Mouse (Mus musculus) lung, adult 2 months (tissue): ENCODE data around the gene Trim10. TPM values are rescaled to one million over a fixed set of nuclear protein-coding genes. Genes with fewer than 3 reads are reported as not detected.

Experiments used
- DNase-seq: peaks from one replicate; pipeline ENCODE4 v3.0.0; 2022
- H3K4me1 ChIP-seq: fragments of 200-500 bp; 2 replicates; pipeline ENCODE4 v1.6.1; 2011; ENCODE audit warnings: low read length; ENCODE audit not compliant: control insufficient read depth, insufficient read depth
- H3K4me3 ChIP-seq: fragments of 200-500 bp; replicated peaks from 2 replicates; pipeline ENCODE3; 2011; ENCODE audit warnings: low read depth, mild to moderate bottlenecking, control low read depth, low read length; ENCODE audit errors: extremely low read depth
- CTCF ChIP-seq: fragments of 200-500 bp; IDR thresholded peaks from 2 replicates; pipeline ENCODE4 v1.5.1; 2011; ENCODE audit warnings: mild to moderate bottlenecking, low read length, control low read depth; ENCODE audit not compliant: insufficient read depth
- POLR2A ChIP-seq: fragments of 200-500 bp; IDR thresholded peaks from 2 replicates; pipeline ENCODE4 v1.6.1; 2011; ENCODE audit warnings: low read depth, mild to moderate bottlenecking, control low read depth, low read length, borderline replicate concordance; ENCODE audit errors: extremely low read depth
- WGBS: fragments of 180-500 bp; shearing (Covaris S2); methylation state at CpG from one replicate; pipeline ENCODE4 v1.1.7; 2018; 5-methylcytosine and 5-hydroxymethylcytosine counted together
- polyA plus RNA-seq: library from polyadenylated mRNA; depleted of rRNA; stranded (reverse); fragments of >200 nt; gene quantifications from 2 replicates; pipeline ENCODE4 v1.2.3, GENCODE M21; 2012

Trim10 gene
- polyA plus RNA-seq, 1 experiment = 0.07 TPM

DNA sequence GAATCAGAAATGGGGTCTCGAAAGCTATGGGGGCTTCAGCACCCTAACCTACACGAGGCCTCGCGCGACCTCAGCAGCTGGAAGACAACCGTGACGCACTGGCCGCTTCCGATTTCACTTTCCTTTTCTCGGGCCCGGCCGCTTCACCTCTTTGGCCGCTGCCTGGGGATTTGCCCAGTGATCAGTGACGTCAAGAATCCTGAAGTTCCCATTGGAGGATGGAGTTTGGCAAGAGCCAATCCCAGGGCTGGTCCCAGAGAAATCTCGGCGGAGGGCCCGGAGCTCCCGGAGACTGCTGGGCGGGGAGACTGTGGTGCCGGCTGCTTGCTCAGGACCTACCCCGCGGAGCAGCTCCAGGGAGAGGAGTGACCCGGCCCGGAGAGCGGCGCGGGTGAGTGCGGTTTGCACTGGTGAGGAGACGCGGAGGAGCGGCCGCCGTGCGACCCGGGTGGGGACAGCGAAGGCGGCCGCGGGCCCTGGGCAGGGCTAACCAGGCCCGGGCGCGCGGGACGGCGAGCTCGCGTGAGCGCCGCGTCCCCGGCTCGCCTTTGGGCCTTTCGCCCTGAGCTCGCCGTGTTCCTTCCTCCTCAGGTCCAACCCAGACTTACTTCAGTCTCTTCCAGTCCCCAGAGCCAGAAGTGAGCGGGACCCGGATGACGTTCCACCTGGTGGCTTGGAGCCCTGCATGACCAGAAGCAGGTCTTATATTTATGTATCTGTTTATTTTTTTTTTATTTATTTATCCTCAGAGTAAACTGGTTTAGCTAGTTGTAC is 32.3 kb upstream of the Trim10 start, which contains the start of gene Trim26:
TSS of gene Trim26 (plus strand) at position 261 of the 774 bp plus-strand sequence.
- peaks cover 3% of the 10 kb centered on the region; the same call in 1 of the 2 replicates for H3K4me1 ChIP-seq
- H3K4me3 ChIP-seq = peak within 1 kb of the TSS; percentile 88
- 1% methylated on average over 58 of the region's 58 CpGs for WGBS
- TF ChIP-seq CTCF (no peak), POLR2A (peak; percentile 71; the same call in 1 of the 2 replicates)
- DNase-seq = peak; percentile 98

DNA sequence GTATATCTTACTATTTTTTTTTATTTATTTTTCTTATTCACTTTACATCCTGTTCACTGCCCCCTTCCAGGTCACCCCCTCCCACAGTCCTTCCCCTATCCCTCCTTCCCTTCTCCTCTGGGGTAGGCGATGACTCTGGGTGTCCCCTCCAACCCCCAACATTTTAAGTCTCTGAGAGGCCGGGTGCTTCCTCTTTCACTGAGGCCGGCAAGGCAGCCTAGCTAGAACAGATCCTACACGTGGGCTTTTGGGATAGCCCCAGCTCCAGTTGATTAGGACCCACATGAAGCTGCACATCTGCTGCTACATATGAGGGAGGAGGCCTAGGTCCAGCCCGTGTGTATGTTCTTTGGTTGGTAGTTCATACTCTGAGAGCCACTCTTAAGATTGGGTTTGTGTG is 30.4 kb upstream of the Trim10 start:
- Histone ChIP-seq H3K4me1 (peaks cover 3% of the 10 kb centered on the region; the same call in 1 of the 2 replicates), H3K4me3 (no peak overlapping the region)
- TF ChIP-seq POLR2A = no peak
- no peak for TF ChIP-seq CTCF
- no peak for DNase-seq
- WGBS = 70% methylated on average over 5 of the region's 5 CpGs

DNA sequence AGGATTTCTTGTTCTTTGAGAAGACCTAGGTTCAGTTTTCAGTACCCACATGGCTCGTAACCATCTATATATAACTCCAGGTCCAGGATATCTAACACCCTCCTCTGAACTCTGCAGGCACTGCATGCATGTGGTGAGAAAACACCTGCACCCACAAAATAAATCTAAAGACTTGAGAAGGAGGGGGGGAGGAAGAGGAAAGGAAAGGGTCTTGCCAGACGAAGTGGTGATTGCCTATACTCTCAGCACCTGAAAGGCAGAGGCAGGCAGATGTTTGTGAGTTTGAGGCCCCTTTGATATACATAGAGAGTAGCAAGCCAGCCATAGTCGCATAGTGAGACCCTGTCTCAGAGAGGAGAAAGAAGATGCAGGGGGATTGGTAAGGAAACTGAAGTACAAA is 29.4 kb upstream of the Trim10 start:
- TF ChIP-seq POLR2A = no peak
- TF ChIP-seq CTCF = no peak
- no peak for DNase-seq
- 84% methylated on average over 3 of the region's 3 CpGs for WGBS

DNA sequence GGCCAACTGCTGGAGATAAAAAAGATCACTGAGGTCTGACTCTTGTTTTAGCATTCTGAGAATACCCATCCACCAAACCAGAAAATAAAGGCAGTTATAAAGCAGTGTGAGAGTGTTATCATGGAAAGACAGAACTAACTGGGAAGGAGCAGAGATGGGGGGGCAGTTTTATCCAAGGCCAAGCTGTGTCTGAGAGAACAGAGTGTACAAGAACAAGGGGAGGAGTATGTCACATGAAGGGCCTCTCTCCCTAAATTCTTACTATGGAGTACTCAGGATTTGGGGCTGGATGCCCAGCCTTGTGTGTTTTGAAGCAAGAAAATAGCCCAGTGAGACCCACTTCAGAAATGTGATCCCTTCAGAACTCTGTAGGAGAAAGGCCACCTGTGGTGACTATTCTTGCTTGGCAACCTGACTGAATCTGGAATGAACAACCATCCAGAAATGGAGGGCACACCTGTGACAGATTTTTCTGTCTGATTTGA is 28.4 kb upstream of the Trim10 start:
- DNase-seq = no peak
- Histone ChIP-seq H3K4me3 (no peak overlapping the region), H3K4me1 (peaks cover 3% of the 10 kb centered on the region; the same call in 1 of the 2 replicates)
- TF ChIP-seq CTCF = no peak
- TF ChIP-seq POLR2A = no peak

More for the DNA sequence above, 29.4 kb upstream of the Trim10 start:
- H3K4me3 ChIP-seq = no peak overlapping the region
- peaks cover 3% of the 10 kb centered on the region; the same call in 1 of the 2 replicates for H3K4me1 ChIP-seq

DNA sequence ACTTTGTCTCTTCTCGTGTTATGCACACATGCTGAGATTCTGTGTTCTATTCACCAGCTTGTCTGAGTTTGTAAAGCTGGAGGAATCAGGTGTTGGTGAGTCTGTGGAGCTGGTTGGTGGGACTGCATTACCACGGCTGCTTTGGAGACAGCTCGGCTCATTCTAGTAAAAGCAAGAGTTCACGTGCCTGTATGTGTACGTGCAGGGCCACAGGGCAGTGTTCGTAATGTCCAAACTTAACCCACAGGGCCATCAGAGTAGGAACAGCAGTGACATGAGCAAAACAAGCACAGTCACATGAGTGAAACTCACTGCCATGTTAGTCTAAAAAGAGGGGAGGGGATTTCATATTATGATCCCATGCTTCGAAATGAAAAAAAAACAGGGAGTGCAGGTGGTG is 25.7 kb upstream of the Trim10 start:
- DNase-seq = no peak
- H3K4me1 ChIP-seq = no peaks in the 10 kb centered on the region; the same call in 1 of the 2 replicates
- H3K4me3 ChIP-seq = no peak overlapping the region
- TF ChIP-seq CTCF (no peak), POLR2A (no peak)
- WGBS = 91% methylated on average over 7 of the region's 7 CpGs

DNA sequence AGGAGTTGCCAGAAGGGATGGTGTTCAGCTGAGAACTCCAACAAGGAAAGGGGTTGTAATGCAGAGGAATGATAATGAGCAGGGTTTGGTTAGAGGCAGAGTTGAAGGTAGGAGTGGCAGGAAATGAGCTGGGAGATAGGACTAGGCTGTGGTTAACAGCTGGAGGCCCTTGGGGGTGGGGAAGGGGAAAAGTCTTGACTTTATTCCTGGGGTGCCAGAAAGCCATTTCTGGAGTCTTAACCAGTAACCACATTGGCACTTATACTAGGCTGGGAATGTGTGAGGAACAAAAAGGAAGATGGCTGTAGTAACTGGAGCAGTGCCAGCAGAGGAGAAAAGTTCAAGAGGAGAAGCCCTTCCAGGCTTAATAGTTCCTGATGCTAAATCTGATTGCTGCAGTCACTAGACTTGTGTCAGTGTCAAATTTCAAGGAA is 25.1 kb upstream of the Trim10 start:
- DNase-seq = no peak
- no peaks in the 10 kb centered on the region; the same call in 1 of the 2 replicates for H3K4me1 ChIP-seq
- no peak for TF ChIP-seq POLR2A
- TF ChIP-seq CTCF = no peak
- no peak overlapping the region for H3K4me3 ChIP-seq

DNA sequence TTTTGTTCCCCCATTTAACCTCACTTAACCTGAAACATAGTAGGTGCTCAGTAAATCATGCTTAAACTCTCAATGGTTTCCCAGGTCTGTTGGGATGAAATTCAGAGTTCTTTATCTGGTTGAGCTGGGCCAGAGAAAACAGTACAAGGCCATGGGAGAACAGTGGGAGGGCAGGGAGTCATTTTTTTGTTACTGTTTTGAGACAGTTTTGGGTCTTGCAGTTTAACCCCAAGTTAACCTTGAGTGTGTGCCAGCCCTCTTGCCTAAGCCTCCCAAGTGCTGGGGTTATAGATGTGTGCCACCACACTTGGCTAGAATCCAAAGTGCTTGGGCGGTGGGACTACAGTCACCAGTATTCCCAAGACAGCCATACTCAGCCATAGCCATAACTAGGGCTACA is 24.6 kb upstream of the Trim10 start:
- TF ChIP-seq CTCF (no peak), POLR2A (no peak)
- H3K4me1 ChIP-seq = no peaks in the 10 kb centered on the region; the same call in 1 of the 2 replicates
- H3K4me3 ChIP-seq = no peak overlapping the region
- DNase-seq = no peak
- WGBS = 52% methylated on average over 1 of the region's 1 CpGs

DNA sequence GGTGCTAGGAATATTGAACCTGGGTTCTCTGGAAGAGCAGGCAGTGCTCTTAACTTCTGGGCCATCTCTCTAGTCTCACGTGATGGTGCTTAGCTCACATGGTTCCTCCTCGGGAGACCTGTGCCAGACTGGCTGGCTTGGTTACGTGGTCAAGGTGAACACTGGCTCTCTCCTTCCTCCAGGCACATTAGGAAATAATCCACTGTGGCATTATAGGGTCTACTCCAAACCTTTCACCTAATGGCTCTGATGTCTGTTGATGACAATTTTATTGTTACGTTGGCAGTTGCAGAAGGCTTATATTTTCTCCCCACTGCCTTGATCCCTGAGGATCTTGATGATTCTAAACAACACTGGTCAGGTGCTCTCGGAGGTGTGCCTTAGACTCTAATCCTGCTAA is 20.5 kb upstream of the Trim10 start:
- no peak for DNase-seq
- Histone ChIP-seq H3K4me3 (no peak overlapping the region), H3K4me1 (no peaks in the 10 kb centered on the region)
- WGBS = 62% methylated on average over 5 of the region's 5 CpGs
- TF ChIP-seq POLR2A (no peak), CTCF (no peak)

DNA sequence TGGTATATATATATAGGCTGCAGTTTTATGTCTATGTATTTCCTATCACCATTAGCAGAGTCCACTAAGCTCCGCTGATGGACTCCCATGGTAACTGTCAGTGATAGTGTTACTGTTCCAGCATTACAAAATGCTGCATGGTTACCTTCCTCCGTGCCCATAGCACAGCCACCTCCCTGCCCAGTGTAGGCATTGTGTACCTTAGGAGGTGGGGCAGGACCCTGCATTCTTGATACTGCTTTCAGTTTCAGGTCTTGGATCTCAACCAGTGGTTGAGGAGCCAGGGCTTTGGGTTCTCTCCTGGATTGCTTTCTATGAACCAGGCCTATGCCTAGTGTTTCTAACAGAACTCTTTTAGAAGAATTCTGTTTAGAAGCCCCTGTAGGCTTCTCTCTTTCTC is 19.4 kb upstream of the Trim10 start:
- Histone ChIP-seq H3K4me3 (no peak overlapping the region), H3K4me1 (no peaks in the 10 kb centered on the region)
- 56% methylated on average over 2 of the region's 2 CpGs for WGBS
- no peak for DNase-seq
- TF ChIP-seq CTCF = no peak

DNA sequence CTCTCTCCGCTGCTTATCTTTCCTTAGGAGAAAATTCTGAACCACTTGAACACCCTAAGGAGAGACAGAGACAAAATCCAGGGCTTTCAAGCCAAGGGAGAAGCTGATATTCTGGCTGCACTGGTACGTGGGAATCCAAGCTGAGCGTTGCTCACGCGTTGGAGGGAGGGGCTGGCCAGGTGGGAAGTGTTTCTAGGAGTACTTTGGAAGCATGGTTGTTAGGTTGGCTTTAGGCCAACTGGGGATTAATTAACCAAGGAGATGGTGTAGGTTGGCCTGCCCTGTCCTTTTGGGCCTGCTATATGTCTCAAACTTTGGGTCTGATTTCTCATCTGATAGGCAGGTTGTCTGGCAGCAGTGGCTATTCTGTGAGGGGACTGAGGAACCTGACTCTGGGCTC is 18.2 kb upstream of the Trim10 start:
- WGBS = 65% methylated on average over 5 of the region's 5 CpGs
- no peaks in the 10 kb centered on the region for H3K4me1 ChIP-seq
- no peak overlapping the region for H3K4me3 ChIP-seq
- DNase-seq = no peak
- TF ChIP-seq POLR2A (no peak), CTCF (no peak)

DNA sequence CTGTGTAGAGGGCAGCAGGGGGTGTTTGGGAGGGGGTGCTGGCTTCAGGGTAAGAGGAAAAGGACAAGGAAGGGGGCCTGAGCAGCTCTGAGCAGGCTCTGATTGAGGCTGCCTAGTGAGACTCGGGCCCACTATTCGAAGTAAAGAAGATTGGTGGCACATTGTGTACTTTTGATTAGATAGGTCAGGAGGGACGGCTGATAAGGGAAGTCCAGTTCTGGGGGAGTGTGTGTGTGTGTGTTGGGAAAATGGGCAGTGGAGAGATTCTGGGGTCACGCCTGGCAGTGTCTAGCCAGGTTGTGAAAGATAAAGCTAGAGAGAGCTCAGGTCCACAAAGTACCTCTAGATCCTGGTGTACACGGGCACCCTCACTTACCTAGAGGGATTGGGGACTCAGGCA is 17.7 kb upstream of the Trim10 start:
- TF ChIP-seq CTCF (no peak), POLR2A (no peak)
- 69% methylated on average over 5 of the region's 5 CpGs for WGBS
- no peak for DNase-seq

More for the DNA sequence above, 17.7 kb upstream of the Trim10 start:
- H3K4me1 ChIP-seq = no peaks in the 10 kb centered on the region
- no peak overlapping the region for H3K4me3 ChIP-seq
